Mouse (Mus musculus) frontal cortex, postnatal 25 days (tissue): Measurements from ENCODE around the gene Lcp1.

Source experiments
- DNase-seq, 2 experiments: peaks; one replicate each; pipeline ENCODE4 v3.0.0; 2022; ENCODE audit warnings: low spot score in 2 of 2

Gene Lcp1

GRCm38 (mm10) chr14:75279716-75280115, 148.8 kb downstream of the Lcp1 start:
- no peak for DNase-seq

- no peak for DNase-seq
Measured at GRCm38 (mm10) chr14:75280406-75280805, 149.5 kb downstream of the Lcp1 start.
